In the genomic region with DNA sequence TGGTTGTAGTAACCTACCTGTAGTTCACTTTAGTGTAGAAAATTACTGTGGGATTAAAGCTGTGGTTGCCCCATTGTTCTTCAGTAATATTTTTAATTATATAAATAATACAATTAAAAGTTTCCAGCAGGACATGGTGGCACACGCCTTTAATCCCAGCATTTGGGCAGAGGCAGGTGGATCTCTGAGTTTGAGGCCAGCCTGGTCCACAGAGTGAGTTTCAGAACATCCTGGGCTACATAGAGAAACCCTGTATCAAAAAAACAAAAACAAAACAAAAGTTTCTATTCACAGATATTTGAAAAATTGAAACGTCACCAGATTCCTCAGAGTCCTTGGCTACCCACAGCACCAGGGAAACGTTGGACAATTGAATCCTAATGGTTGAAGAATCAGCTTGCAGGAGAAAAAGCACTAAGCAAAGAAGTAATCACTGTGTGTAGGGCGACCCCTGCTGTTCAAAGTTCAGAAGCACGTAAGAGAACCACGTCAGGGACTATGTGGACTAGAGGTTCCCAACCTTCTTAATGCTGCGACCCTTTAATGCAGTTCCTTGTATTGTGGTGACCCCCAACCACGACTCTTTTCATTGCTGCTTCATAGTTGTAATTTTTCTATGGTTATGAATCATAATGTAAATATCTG, we compare ENCODE assay signal across 8 mouse cellular contexts.
DNase-seq lines count a peak whose midpoint lies in the region; ATAC-seq and TF ChIP-seq lines count a peak whose summit lies in the region.

No protein-coding gene starts in this region.

- 14% methylated on average over 8 of the region's 8 CpGs for WGBS in forebrain, embryonic 13.5 days
- 5% methylated on average over 8 of the region's 8 CpGs for WGBS in liver, embryonic 14.5 days (ENCODE audit: insufficient replicate concordance)
- WGBS in neural tube, embryonic 13.5 days = 14% methylated on average over 8 of the region's 8 CpGs

- intact Hi-C loops in heart, postnatal 25 days (cut with DNase I) = loop anchor here (2.0 to 10.0 kb wide), 6 partner anchors 105 to 1340 kb away; partner anchors contain the start of gene Bfsp1

- H3K9ac ChIP-seq in forebrain, embryonic 13.5 days = no peak overlapping the region
- no peak overlapping the region for H3K9ac ChIP-seq in liver, embryonic 14.5 days (replicated peaks)
- no peak overlapping the region for H3K9ac ChIP-seq in neural tube, embryonic 13.5 days

- peak; percentile 42 for TF ChIP-seq CTCF in E14TG2a.4 (conservative IDR thresholded peaks at IDR 0.05; ENCODE audit: low read length)
- TF ChIP-seq CTCF in liver, embryonic 14.5 days (IDR thresholded peaks at IDR 0.05; ENCODE audit: low read depth) = peak; percentile 80

- no peak overlapping the region for H3K4me2 ChIP-seq in forebrain, embryonic 13.5 days
- H3K4me2 ChIP-seq in liver, embryonic 14.5 days (ENCODE audit: low read depth) = no peak overlapping the region
- no peak overlapping the region for H3K4me2 ChIP-seq in neural tube, embryonic 13.5 days

- H3K27me3 ChIP-seq in E14TG2a.4 (ENCODE audit: insufficient read depth, low read length) = no peaks in the 10 kb centered on the region
- peaks cover 25% of the 10 kb centered on the region; the same call in 1 of the 2 replicates for H3K27me3 ChIP-seq in forebrain, embryonic 13.5 days
- no peaks in the 10 kb centered on the region for H3K27me3 ChIP-seq in liver, embryonic 14.5 days (ENCODE audit: control insufficient read depth, insufficient read depth, low read length)
- peaks cover 46% of the 10 kb centered on the region for H3K27me3 ChIP-seq in neural tube, embryonic 13.5 days

- peak; percentile 78 for ATAC-seq in forebrain, embryonic 13.5 days
- ATAC-seq in liver, embryonic 14.5 days (ENCODE audit: insufficient read depth) = no peak
- peak; percentile 56; the same call in 1 of the 2 replicates for ATAC-seq in neural tube, embryonic 13.5 days (ENCODE audit: low read depth)

- H3K9me3 ChIP-seq in E14TG2a.4 (ENCODE audit: low read length) = no peaks in the 10 kb centered on the region
- H3K9me3 ChIP-seq in forebrain, embryonic 13.5 days (replicated peaks) = no peaks in the 10 kb centered on the region
- no peaks in the 10 kb centered on the region for H3K9me3 ChIP-seq in liver, embryonic 14.5 days (ENCODE audit: control insufficient read depth, low read length)
- H3K9me3 ChIP-seq in neural tube, embryonic 13.5 days = no peaks in the 10 kb centered on the region

- H3K4me1 ChIP-seq in E14TG2a.4 (replicated peaks; ENCODE audit: low read depth, low read length) = no peaks in the 10 kb centered on the region
- no peaks in the 10 kb centered on the region for H3K4me1 ChIP-seq in forebrain, embryonic 13.5 days
- H3K4me1 ChIP-seq in liver, embryonic 14.5 days (replicated peaks; ENCODE audit: control insufficient read depth in 2 of 2, insufficient read depth in 2 of 2, low read length in 1 of 2) = no peaks in the 10 kb centered on the region
- no peaks in the 10 kb centered on the region for H3K4me1 ChIP-seq in neural tube, embryonic 13.5 days (replicated peaks)

- no peak overlapping the region for H3K4me3 ChIP-seq in E14TG2a.4 (replicated peaks; ENCODE audit: low read length)
- no peak overlapping the region for H3K4me3 ChIP-seq in forebrain, embryonic 13.5 days
- no peak overlapping the region for H3K4me3 ChIP-seq in liver, embryonic 14.5 days (ENCODE audit: insufficient read depth in 1 of 2, low read depth in 2 of 2, low read length in 2 of 2)
- no peak overlapping the region for H3K4me3 ChIP-seq in neural tube, embryonic 13.5 days

- H3K27ac ChIP-seq in forebrain, embryonic 13.5 days = no peak overlapping the region
- H3K27ac ChIP-seq in liver, embryonic 14.5 days = no peak overlapping the region
- H3K27ac ChIP-seq in neural tube, embryonic 13.5 days (replicated peaks) = no peak overlapping the region

- peak; percentile 66 for DNase-seq in c-Kit-positive CD71-negative TER-119-negative erythroid progenitor cells, embryonic 14.5 days (ENCODE audit: low read depth)
- peak; percentile 16 for DNase-seq in heart, postnatal 25 days (ENCODE audit: low spot score)
- DNase-seq in kidney, postnatal 4 days = peak; percentile 84 to 86
- DNase-seq in liver, embryonic 14.5 days (ENCODE audit: low read depth in 3 of 3, low spot score in 3 of 3) = peak; percentile 40 to 47 (median 44)
- DNase-seq in telencephalon, adult 2 months (ENCODE audit: low read depth, low spot score) = peak; percentile 72

- no peaks in the 10 kb centered on the region for H3K36me3 ChIP-seq in E14TG2a.4 (ENCODE audit: insufficient read depth, low read length)
- H3K36me3 ChIP-seq in forebrain, embryonic 13.5 days (ENCODE audit: poor library complexity, severe bottlenecking) = no peaks in the 10 kb centered on the region
- H3K36me3 ChIP-seq in liver, embryonic 14.5 days (replicated peaks; ENCODE audit: control insufficient read depth, insufficient read depth, low read depth) = no peaks in the 10 kb centered on the region
- H3K36me3 ChIP-seq in neural tube, embryonic 13.5 days = no peaks in the 10 kb centered on the region

- no peak for TF ChIP-seq EP300 in liver, embryonic 14.5 days (IDR thresholded peaks at IDR 0.05; ENCODE audit: low read depth)

Comparison
In these comparisons a context has a peak if more than half of its experiments do, and no peak if none do; other contexts are left out.
1. DNase-seq: peak in every context shown above with its lines; median percentile 85 in kidney, postnatal 4 days; 72 in telencephalon, adult 2 months; 66 in c-Kit-positive CD71-negative TER-119-negative erythroid progenitor cells, embryonic 14.5 days; 44 in liver, embryonic 14.5 days; 16 in heart, postnatal 25 days.